Mouse (Mus musculus): ENCODE results near the gene Lrrc42. TPM values are rescaled to one million over a fixed set of nuclear protein-coding genes. Genes with fewer than 3 reads are reported as not detected.
A peak's percentile ranks its signal among the peaks of the same experiment; 100 is the strongest.

Lrrc42 gene
- polyA plus RNA-seq (2014; fragmentation: Nextera tagmentation; extraction: Ambion mirVana), result 79.1 and 83.0 TPM in 2 replicates

DNA sequence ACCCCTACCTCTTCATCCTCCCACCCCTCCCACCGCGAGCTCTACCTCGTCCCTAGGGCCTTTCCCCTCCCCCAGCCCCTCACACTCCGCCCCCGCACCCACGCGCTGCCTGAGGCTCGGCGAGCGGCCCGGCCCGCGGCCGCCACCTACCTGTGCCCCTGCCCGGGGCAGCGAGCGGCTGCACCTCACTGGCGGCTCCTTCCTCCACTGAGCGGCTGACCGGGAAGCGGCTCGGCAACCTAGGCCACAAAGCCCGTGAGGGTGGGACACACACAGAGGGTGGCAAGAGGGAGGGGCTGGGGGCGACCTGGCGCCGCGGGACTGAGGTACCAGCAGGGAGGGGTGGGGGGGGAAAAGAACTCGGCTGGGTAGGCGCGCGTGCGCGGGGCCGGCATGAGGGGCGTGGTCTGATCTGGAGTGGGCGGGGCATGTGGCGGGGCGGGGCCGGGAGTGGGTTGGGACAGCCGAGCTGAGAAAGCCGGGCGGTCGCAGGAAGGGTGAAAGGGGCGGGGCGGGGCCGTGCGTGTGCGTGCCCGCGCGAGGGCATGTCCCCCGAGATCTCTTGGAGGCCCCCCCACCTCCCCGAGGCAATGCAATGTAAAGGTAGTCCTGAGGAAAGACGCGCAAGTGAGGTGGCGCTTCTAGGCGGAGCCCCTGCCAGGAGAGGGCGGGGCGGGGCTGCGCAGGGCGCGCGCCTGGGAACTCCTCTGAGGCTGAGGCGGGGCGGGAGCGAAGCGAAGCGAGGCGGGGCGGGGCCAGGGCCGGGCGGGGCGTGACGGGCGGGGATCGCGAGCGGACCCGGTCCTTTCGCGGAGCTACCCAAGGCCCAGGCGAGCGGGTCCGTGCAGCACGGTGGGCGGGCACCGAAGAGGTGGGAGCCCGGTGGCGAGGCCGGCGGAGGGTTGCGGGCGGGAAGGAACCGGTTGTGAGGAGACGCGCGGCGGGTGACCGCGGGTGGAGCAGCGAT, at the start of gene Lrrc42, which contains the start of gene Hspb11:
TSS of gene Lrrc42 (minus strand) at position 408 of the 967 bp plus-strand sequence.
TSS of gene Hspb11 (plus strand) at position 469 of the 967 bp plus-strand sequence.
- ATAC-seq (ENCODE audit: low FRiP score) (peak; percentile 97), DNase-seq (ENCODE audit: low spot score) (peak; percentile 94)
- peak within 1 kb of the TSS; percentile 86 for H3K4me2 ChIP-seq (replicated peaks; ENCODE audit: low read depth, low read length)
- WGBS, result under 1% methylated on average over 79 of the region's 101 CpGs
- no peaks in the 10 kb centered on the region for H3K4me1 ChIP-seq (replicated peaks; ENCODE audit: control insufficient read depth, insufficient read depth, low read length)
- H3K27ac ChIP-seq (ENCODE audit: low read depth, low read length), result peak within 1 kb of the TSS; percentile 74
- peak within 1 kb of the TSS; percentile 83 for H3K4me3 ChIP-seq (ENCODE audit: low read depth, low read length)
- peak within 1 kb of the TSS; percentile 78 for H3K9ac ChIP-seq (ENCODE audit: low read depth, low read length)
- no peaks in the 10 kb centered on the region for H3K36me3 ChIP-seq (ENCODE audit: control insufficient read depth, insufficient read depth, low read length)
- H3K27me3 ChIP-seq (ENCODE audit: control insufficient read depth, insufficient read depth, low read length), result no peaks in the 10 kb centered on the region
- no peaks in the 10 kb centered on the region for H3K9me3 ChIP-seq (ENCODE audit: control insufficient read depth, low read length)

DNA sequence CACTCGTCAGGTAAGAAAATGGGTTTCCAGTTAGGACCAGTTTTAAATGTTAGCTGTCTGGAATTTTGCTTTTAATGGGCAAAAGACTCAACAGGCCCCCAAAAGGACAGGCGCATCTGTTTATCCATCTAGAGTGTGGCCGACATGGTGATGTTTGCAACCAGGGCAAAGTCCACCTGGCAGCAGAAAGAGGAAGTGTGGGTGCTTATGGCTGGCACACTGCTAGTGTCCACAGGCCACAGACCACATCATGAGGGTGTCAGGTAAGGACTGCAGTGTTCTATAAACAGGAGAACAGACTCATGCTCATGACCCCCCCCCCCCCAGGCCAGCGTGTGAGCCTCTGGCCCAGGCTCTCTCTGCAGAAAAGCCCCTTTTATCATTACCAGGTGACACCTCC, 49.5 kb upstream of the Lrrc42 start:
- no peak overlapping the region for H3K9ac ChIP-seq (ENCODE audit: low read depth, low read length)
- no peaks in the 10 kb centered on the region for H3K4me1 ChIP-seq (replicated peaks; ENCODE audit: control insufficient read depth, insufficient read depth, low read length)
- no peak for ATAC-seq (ENCODE audit: low FRiP score)
- no peak overlapping the region for H3K4me2 ChIP-seq (replicated peaks; ENCODE audit: low read depth, low read length)
- H3K27ac ChIP-seq (ENCODE audit: low read depth, low read length), result no peak overlapping the region
- 79% methylated on average over 4 of the region's 4 CpGs for WGBS
- H3K27me3 ChIP-seq (ENCODE audit: control insufficient read depth, insufficient read depth, low read length), result no peaks in the 10 kb centered on the region
- no peaks in the 10 kb centered on the region for H3K9me3 ChIP-seq (ENCODE audit: control insufficient read depth, low read length)
- DNase-seq (ENCODE audit: low spot score), result no peak
- no peaks in the 10 kb centered on the region for H3K36me3 ChIP-seq (ENCODE audit: control insufficient read depth, insufficient read depth, low read length)
- no peak overlapping the region for H3K4me3 ChIP-seq (ENCODE audit: low read depth, low read length)

DNA sequence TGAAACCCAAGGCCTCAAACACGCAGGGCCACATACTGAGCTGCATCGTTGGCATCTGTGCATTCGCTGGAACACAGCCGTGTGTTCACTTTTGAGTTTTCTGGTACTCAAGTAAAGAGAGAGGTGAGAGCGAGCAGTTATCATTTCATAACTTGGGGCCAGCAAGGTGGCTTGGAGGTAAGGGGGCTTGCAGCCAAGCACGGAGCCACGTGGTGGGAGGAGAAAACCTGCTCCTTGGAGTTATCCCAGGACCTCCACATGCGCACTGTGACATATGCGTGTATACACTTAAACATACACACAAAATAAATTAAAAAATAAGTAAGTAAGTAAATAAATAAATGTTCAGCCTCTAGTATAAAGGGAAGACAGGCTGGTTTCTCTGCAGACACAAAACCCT, 48.9 kb upstream of the Lrrc42 start:
- H3K36me3 ChIP-seq (ENCODE audit: control insufficient read depth, insufficient read depth, low read length), result no peaks in the 10 kb centered on the region
- no peak overlapping the region for H3K4me2 ChIP-seq (replicated peaks; ENCODE audit: low read depth, low read length)
- no peak overlapping the region for H3K9ac ChIP-seq (ENCODE audit: low read depth, low read length)
- no peak overlapping the region for H3K27ac ChIP-seq (ENCODE audit: low read depth, low read length)
- DNase-seq (ENCODE audit: low spot score), result no peak
- H3K4me1 ChIP-seq (replicated peaks; ENCODE audit: control insufficient read depth, insufficient read depth, low read length), result no peaks in the 10 kb centered on the region
- ATAC-seq (ENCODE audit: low FRiP score), result no peak
- H3K4me3 ChIP-seq (ENCODE audit: low read depth, low read length), result no peak overlapping the region
- no peaks in the 10 kb centered on the region for H3K27me3 ChIP-seq (ENCODE audit: control insufficient read depth, insufficient read depth, low read length)
- 92% methylated on average over 9 of the region's 9 CpGs for WGBS
- no peaks in the 10 kb centered on the region for H3K9me3 ChIP-seq (ENCODE audit: control insufficient read depth, low read length)

DNA sequence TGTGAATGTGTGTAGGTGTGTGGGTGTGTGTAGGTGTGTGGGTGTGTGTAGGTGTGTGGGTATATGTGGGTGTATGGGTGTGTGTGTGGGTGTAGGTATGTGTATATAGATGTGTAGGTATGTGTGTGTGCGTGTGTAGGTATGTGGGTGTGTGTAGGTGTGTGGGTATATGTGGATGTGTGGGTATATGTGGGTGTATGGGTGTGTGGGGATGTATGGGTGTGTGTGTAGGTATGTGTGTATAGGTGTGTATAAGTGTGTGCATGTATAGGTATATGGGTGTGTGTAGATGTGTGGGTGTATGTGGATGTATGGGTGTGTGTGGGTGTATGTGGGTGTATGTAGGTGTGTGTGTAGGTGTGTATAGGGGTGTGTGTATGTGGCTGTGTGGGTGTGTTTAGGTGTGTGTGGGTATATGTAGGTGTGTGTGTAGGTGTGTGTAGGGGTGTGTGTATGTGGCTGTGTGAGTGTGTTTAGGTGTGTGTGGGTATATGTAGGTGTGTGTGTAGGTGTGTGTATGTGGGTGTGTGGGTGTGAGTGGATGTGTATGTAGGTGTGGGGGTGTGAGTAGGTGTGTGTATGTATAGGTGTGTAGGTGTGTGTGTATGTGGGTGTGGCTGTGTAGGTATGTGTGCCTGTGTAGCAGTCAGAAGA, 47.7 kb upstream of the Lrrc42 start:
- Histone ChIP-seq H3K27me3 (ENCODE audit: control insufficient read depth, insufficient read depth, low read length) (no peaks in the 10 kb centered on the region), H3K4me3 (ENCODE audit: low read depth, low read length) (no peak overlapping the region), H3K27ac (ENCODE audit: low read depth, low read length) (no peak overlapping the region), H3K9me3 (ENCODE audit: control insufficient read depth, low read length) (no peaks in the 10 kb centered on the region), H3K36me3 (ENCODE audit: control insufficient read depth, insufficient read depth, low read length) (no peaks in the 10 kb centered on the region), H3K9ac (ENCODE audit: low read depth, low read length) (no peak overlapping the region), H3K4me1 (replicated peaks; ENCODE audit: control insufficient read depth, insufficient read depth, low read length) (no peaks in the 10 kb centered on the region), H3K4me2 (replicated peaks; ENCODE audit: low read depth, low read length) (no peak overlapping the region)
- ATAC-seq (ENCODE audit: low FRiP score) (no peak), DNase-seq (ENCODE audit: low spot score) (no peak)
- 95% methylated on average over 1 of the region's 1 CpGs for WGBS

DNA sequence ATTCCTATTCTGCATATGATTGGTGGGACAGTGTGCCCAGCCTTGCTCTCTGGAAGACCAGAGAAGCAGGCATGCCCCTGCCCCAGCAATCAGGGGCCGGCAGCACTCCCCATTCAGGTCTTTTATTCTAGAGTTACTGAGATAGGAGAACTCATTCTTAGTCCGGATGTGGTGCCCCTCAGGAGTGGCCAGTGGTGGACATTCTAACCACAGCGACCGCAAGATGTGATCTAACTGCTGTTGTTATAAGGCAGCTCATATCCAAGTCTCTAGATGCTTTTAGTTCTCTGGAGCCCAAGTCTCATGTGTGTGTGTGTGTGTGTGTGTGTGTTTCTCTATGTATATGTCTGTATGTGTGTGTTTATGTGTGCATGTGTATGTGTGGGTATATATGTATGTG, 47.0 kb upstream of the Lrrc42 start:
- Histone ChIP-seq H3K27ac (ENCODE audit: low read depth, low read length) (no peak overlapping the region), H3K27me3 (ENCODE audit: control insufficient read depth, insufficient read depth, low read length) (no peaks in the 10 kb centered on the region), H3K36me3 (ENCODE audit: control insufficient read depth, insufficient read depth, low read length) (no peaks in the 10 kb centered on the region), H3K4me1 (replicated peaks; ENCODE audit: control insufficient read depth, insufficient read depth, low read length) (no peaks in the 10 kb centered on the region), H3K4me2 (replicated peaks; ENCODE audit: low read depth, low read length) (no peak overlapping the region), H3K9ac (ENCODE audit: low read depth, low read length) (no peak overlapping the region), H3K4me3 (ENCODE audit: low read depth, low read length) (no peak overlapping the region), H3K9me3 (ENCODE audit: control insufficient read depth, low read length) (no peaks in the 10 kb centered on the region)
- DNase-seq (ENCODE audit: low spot score) (no peak), ATAC-seq (ENCODE audit: low FRiP score) (no peak)
- 78% methylated on average over 4 of the region's 4 CpGs for WGBS

DNA sequence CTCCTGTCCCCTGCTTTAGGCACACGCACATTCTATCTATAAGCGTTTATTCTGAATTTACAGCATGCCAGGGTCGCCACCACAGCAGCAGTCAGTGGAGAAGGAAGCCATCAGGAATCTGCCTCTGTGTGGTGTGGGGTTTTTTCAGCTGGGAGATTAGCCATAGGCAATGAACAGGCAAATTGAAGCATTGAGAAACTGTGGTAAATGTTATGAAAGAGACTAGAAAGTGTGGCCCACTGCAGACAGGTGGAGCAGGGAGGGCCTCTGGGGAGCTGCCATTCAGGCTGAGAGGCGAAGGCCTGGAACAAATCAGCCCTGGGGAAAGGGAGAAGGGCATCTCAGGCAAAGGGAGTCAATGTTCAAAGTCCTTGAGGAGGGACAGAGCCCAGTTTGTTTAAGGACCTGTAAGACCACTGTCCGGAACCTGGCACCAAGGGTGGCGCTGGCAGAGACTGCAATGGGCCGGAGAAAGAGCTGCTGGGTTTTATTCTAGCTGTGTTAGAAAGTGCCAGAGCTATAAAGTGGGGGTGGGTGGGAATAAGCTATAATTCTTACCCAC, 46.5 kb upstream of the Lrrc42 start:
- no peak for ATAC-seq (ENCODE audit: low FRiP score)
- Histone ChIP-seq H3K9ac (ENCODE audit: low read depth, low read length) (no peak overlapping the region), H3K27me3 (ENCODE audit: control insufficient read depth, insufficient read depth, low read length) (no peaks in the 10 kb centered on the region), H3K36me3 (ENCODE audit: control insufficient read depth, insufficient read depth, low read length) (no peaks in the 10 kb centered on the region), H3K4me3 (ENCODE audit: low read depth, low read length) (no peak overlapping the region), H3K4me1 (replicated peaks; ENCODE audit: control insufficient read depth, insufficient read depth, low read length) (no peaks in the 10 kb centered on the region), H3K27ac (ENCODE audit: low read depth, low read length) (no peak overlapping the region), H3K4me2 (replicated peaks; ENCODE audit: low read depth, low read length) (no peak overlapping the region), H3K9me3 (ENCODE audit: control insufficient read depth, low read length) (no peaks in the 10 kb centered on the region)
- 89% methylated on average over 7 of the region's 7 CpGs for WGBS
- DNase-seq (ENCODE audit: low spot score), result no peak

DNA sequence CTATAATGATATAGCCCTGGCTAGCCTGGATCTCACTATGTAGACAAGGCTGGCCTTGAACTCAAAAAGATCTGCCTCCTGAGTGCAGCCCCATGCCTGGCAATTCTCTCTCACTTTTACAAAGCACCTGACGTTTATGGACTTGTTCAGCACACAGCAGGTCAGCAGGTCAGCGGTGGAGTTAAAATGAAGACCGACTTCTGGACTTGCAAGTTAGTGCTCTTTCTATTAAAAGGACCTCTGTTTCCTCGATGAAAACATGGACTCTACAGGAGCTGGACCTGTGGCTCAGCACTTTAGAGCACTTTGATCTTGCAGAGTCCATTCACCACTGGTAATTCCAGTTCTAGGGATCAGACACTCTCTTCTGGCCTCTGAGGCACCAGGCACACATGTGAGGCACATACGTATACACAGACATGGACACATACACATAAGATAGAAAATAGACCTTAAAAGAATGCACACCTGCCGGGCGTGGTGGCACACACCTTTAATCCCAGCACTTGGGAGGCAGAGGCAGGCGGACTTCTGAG, 44.8 kb upstream of the Lrrc42 start:
- H3K4me3 ChIP-seq (ENCODE audit: low read depth, low read length), result no peak overlapping the region
- ATAC-seq (ENCODE audit: low FRiP score) (no peak), DNase-seq (ENCODE audit: low spot score) (no peak)
- H3K4me2 ChIP-seq (replicated peaks; ENCODE audit: low read depth, low read length), result no peak overlapping the region
- no peaks in the 10 kb centered on the region for H3K27me3 ChIP-seq (ENCODE audit: control insufficient read depth, insufficient read depth, low read length)
- WGBS, result 87% methylated on average over 8 of the region's 8 CpGs
- H3K36me3 ChIP-seq (ENCODE audit: control insufficient read depth, insufficient read depth, low read length), result no peaks in the 10 kb centered on the region
- H3K27ac ChIP-seq (ENCODE audit: low read depth, low read length), result no peak overlapping the region
- no peak overlapping the region for H3K9ac ChIP-seq (ENCODE audit: low read depth, low read length)
- no peaks in the 10 kb centered on the region for H3K4me1 ChIP-seq (replicated peaks; ENCODE audit: control insufficient read depth, insufficient read depth, low read length)
- H3K9me3 ChIP-seq (ENCODE audit: control insufficient read depth, low read length), result no peaks in the 10 kb centered on the region

DNA sequence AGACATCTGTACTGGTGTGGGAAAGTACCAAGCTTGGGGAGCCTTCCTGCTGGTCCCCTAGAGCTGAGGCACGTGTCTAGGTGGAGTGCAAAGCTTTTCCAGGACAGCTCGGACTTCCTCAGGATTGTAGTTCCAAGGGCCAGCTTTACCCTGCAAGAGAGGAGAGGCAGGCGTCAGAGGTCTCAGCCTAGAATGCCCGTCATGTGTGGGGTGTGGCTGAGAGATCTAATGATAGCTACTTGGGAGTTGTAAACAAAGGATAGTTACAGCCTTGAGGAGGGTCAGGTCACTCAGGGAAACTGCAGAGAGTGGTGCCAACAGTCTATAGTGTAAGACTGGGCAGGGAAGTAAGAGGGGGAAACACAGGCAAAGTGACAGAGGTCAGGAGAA, 38.9 kb upstream of the Lrrc42 start:
- H3K27me3 ChIP-seq (ENCODE audit: control insufficient read depth, insufficient read depth, low read length), result no peaks in the 10 kb centered on the region
- H3K4me3 ChIP-seq (ENCODE audit: low read depth, low read length), result no peak overlapping the region
- H3K4me1 ChIP-seq (replicated peaks; ENCODE audit: control insufficient read depth, insufficient read depth, low read length), result no peaks in the 10 kb centered on the region
- ATAC-seq (ENCODE audit: low FRiP score) (no peak), DNase-seq (ENCODE audit: low spot score) (no peak)
- no peak overlapping the region for H3K27ac ChIP-seq (ENCODE audit: low read depth, low read length)
- no peaks in the 10 kb centered on the region for H3K36me3 ChIP-seq (ENCODE audit: control insufficient read depth, insufficient read depth, low read length)
- H3K4me2 ChIP-seq (replicated peaks; ENCODE audit: low read depth, low read length), result no peak overlapping the region
- no peak overlapping the region for H3K9ac ChIP-seq (ENCODE audit: low read depth, low read length)
- WGBS, result 77% methylated on average over 4 of the region's 4 CpGs
- no peaks in the 10 kb centered on the region for H3K9me3 ChIP-seq (ENCODE audit: control insufficient read depth, low read length)
